Comparison of ENCODE assay signal across 8 mouse cellular contexts in the genomic region with DNA sequence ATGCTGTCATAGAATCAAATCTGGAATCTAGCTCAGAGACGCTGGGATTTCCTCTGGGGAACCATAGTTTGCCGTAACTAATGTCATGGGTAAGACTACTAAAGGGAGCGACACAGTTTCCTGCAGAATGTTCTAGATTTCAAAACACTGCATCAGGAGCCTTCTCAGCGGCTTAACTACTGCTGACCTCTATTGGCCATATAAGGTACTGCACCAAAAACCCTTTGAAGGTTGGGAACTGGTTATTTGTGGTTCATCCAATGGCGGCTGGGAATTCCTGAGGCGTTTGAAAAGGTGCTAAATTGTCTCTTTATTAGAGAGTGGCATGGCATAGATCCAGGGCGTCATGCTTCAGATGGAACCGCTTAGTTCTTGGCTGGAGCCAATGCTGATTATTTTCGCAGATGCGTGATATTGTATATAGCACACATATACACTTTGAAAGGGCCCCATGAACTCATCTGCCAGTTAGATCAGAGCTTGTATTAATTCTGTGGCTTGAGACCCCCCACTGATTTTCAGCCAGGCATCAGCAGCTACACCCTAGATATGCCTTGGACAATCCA.
DNase-seq lines count a peak whose midpoint lies in the region; ATAC-seq lines count a peak whose summit lies in the region.

No protein-coding gene starts in this region.

- ATAC-seq in frontal cortex, adult (ENCODE audit: low TSS enrichment): peak; percentile 91
- ATAC-seq in megakaryocyte, adult 5-6 weeks (ENCODE audit: poor library complexity, severe bottlenecking): peak; percentile 83

- peak; percentile 33 for DNase-seq in adrenal gland, adult 2 months
- no peak for DNase-seq in adrenal gland, postnatal 4 days (ENCODE audit: low spot score in 2 of 2)
- peak; percentile 88 for DNase-seq in 3T3-L1 (ENCODE audit: low read depth, low spot score)
- DNase-seq in cerebellum, adult 18-20 months: peak; percentile 22 to 39
- peak; percentile 63 for DNase-seq in layer of hippocampus, adult 11-12 months (ENCODE audit: low spot score)
- peak; percentile 3 for DNase-seq in thymus, postnatal 25 days

Comparison
In these comparisons a context has a peak if more than half of its experiments do, and no peak if none do; other contexts are left out.
1. DNase-seq: peak in adrenal gland, adult 2 months (single experiment), 3T3-L1 (single experiment), cerebellum, adult 18-20 months (2 of 2), layer of hippocampus, adult 11-12 months (single experiment) and thymus, postnatal 25 days (single experiment); none in adrenal gland, postnatal 4 days (0 of 2).